Mouse (Mus musculus) yolk sac, embryonic 10.5 days (tissue): ENCODE measurements around the gene Atp13a1.

ENCODE experiments used
- DNase-seq: peaks from one replicate; pipeline ENCODE4 v3.0.0-alpha.2; 2017; ENCODE audit warnings: low spot score

The Atp13a1 gene

GRCm38 (mm10) chr8:69849899-69850298 is 58.9 kb downstream of the Atp13a1 start:
- DNase-seq: no peak

GRCm38 (mm10) chr8:69850926-69851506 is 60.1 kb downstream of the Atp13a1 start:
- DNase-seq: no peak

GRCm38 (mm10) chr8:69853869-69854268 is 62.9 kb downstream of the Atp13a1 start:
- no peak for DNase-seq
